Mouse (Mus musculus): ENCODE results near the gene Acadvl. TPM values are rescaled to one million over a fixed set of nuclear protein-coding genes. Genes with fewer than 3 reads are reported as not detected.
A peak's percentile ranks its signal among the peaks of the same experiment; 100 is the strongest.

The Acadvl gene
- polyA plus RNA-seq (2012; rRNA removed), result 92.8 and 125 TPM in 2 replicates

- DNase-seq (ENCODE audit: low read depth, low spot score), result no peak
- WGBS, result under 1% methylated on average over 35 of the region's 35 CpGs
Measured at GRCm38 (mm10) chr11:70014880-70015558, at the start of gene Acadvl. Acadvl (minus strand) TSS chr11:70015411.

- 71% methylated on average over 3 of the region's 3 CpGs for WGBS
- no peak for DNase-seq (ENCODE audit: low read depth, low spot score)
Measured at GRCm38 (mm10) chr11:70063053-70063452, 47.8 kb upstream of the Acadvl start.

- DNase-seq (ENCODE audit: low read depth, low spot score), result no peak
- 9% methylated on average over 6 of the region's 6 CpGs for WGBS
Measured at GRCm38 (mm10) chr11:70059930-70060329, 44.7 kb upstream of the Acadvl start.

GRCm38 (mm10) chr11:70057805-70058204, 42.6 kb upstream of the Acadvl start:
- 83% methylated on average over 9 of the region's 9 CpGs for WGBS
- no peak for DNase-seq (ENCODE audit: low read depth, low spot score)

- 25% methylated on average over 18 of the region's 18 CpGs for WGBS
- peak; percentile 47 for DNase-seq (ENCODE audit: low read depth, low spot score)
Measured at GRCm38 (mm10) chr11:70055618-70056214, 40.5 kb upstream of the Acadvl start.

GRCm38 (mm10) chr11:70053898-70054570, 38.8 kb upstream of the Acadvl start, which contains the start of gene Asgr1:
Asgr1 (plus strand) TSS chr11:70054085.
- no peak for DNase-seq (ENCODE audit: low read depth, low spot score)
- WGBS, result 85% methylated on average over 10 of the region's 10 CpGs

GRCm38 (mm10) chr11:70053156-70053555, 37.9 kb upstream of the Acadvl start:
- WGBS, result 47% methylated on average over 7 of the region's 7 CpGs
- no peak for DNase-seq (ENCODE audit: low read depth, low spot score)

GRCm38 (mm10) chr11:70049816-70050215, 34.6 kb upstream of the Acadvl start:
- no peak for DNase-seq (ENCODE audit: low read depth, low spot score)
- WGBS, result 41% methylated on average over 10 of the region's 10 CpGs

- WGBS, result 43% methylated on average over 6 of the region's 6 CpGs
- no peak for DNase-seq (ENCODE audit: low read depth, low spot score)
Measured at GRCm38 (mm10) chr11:70049366-70049765, 34.2 kb upstream of the Acadvl start.

- DNase-seq (ENCODE audit: low read depth, low spot score), result no peak
- 52% methylated on average over 9 of the region's 9 CpGs for WGBS
Measured at GRCm38 (mm10) chr11:70045435-70045834, 30.2 kb upstream of the Acadvl start.

GRCm38 (mm10) chr11:70043665-70044064, 28.5 kb upstream of the Acadvl start:
- WGBS, result 90% methylated on average over 7 of the region's 7 CpGs
- DNase-seq (ENCODE audit: low read depth, low spot score), result no peak

GRCm38 (mm10) chr11:70042309-70043085, 27.3 kb upstream of the Acadvl start:
- 85% methylated on average over 23 of the region's 23 CpGs for WGBS
- no peak for DNase-seq (ENCODE audit: low read depth, low spot score)

- no peak for DNase-seq (ENCODE audit: low read depth, low spot score)
- WGBS, result 88% methylated on average over 7 of the region's 7 CpGs
Measured at GRCm38 (mm10) chr11:70040184-70040583, 25.0 kb upstream of the Acadvl start.

- no peak for DNase-seq (ENCODE audit: low read depth, low spot score)
- 92% methylated on average over 10 of the region's 10 CpGs for WGBS
Measured at GRCm38 (mm10) chr11:70039631-70040030, 24.4 kb upstream of the Acadvl start.

- WGBS, result 56% methylated on average over 7 of the region's 7 CpGs
Measured at GRCm38 (mm10) chr11:70038174-70038573, 23.0 kb upstream of the Acadvl start.

GRCm38 (mm10) chr11:70031321-70031670, 16.1 kb upstream of the Acadvl start:
- WGBS, result 95% methylated on average over 11 of the region's 11 CpGs
- DNase-seq (ENCODE audit: low read depth, low spot score), result no peak

More at GRCm38 (mm10) chr11:70038174-70038573, 23.0 kb upstream of the Acadvl start:
- no peak for DNase-seq (ENCODE audit: low read depth, low spot score)

- WGBS, result 90% methylated on average over 28 of the region's 28 CpGs
- no peak for DNase-seq (ENCODE audit: low read depth, low spot score)
Measured at GRCm38 (mm10) chr11:70030651-70031320, 15.6 kb upstream of the Acadvl start.

- 49% methylated on average over 11 of the region's 11 CpGs for WGBS
- DNase-seq (ENCODE audit: low read depth, low spot score), result no peak
Measured at GRCm38 (mm10) chr11:70029829-70030550, 14.8 kb upstream of the Acadvl start.

Measured in large intestine, adult 2 months (tissue).